Mouse (Mus musculus) lung, adult 2 months (tissue): ENCODE measurements around the gene Syne3.

Experiments
- CTCF ChIP-seq: fragments of 200-500 bp; IDR thresholded peaks from 2 replicates; pipeline ENCODE4 v1.5.1; 2011; ENCODE audit warnings: mild to moderate bottlenecking, low read length, control low read depth; ENCODE audit not compliant: insufficient read depth
- POLR2A ChIP-seq: fragments of 200-500 bp; IDR thresholded peaks from 2 replicates; pipeline ENCODE4 v1.6.1; 2011; ENCODE audit warnings: low read depth, mild to moderate bottlenecking, control low read depth, low read length, borderline replicate concordance; ENCODE audit errors: extremely low read depth

- TF ChIP-seq CTCF = no peak
- TF ChIP-seq POLR2A = no peak
Measured at GRCm38 (mm10) chr12:104882533-104882932, 127.1 kb downstream of the Syne3 start.
